Mouse (Mus musculus) heart, adult 18-20 months (tissue): ENCODE results near the gene Tex45. TPM values are rescaled to one million over a fixed set of nuclear protein-coding genes. Genes with fewer than 3 reads are reported as not detected.

Source experiments
- DNase-seq, 2 experiments: peaks; one replicate each; pipeline ENCODE4 v3.0.0; 2021 to 2022; ENCODE audit warnings: mixed read lengths in 1 of 2
- total RNA-seq, 2 experiments: library from RNA; stranded (reverse); gene quantifications; 2 replicates each; pipeline ENCODE4 v1.2.3; 2021

Tex45 gene
- total RNA-seq, 2 experiments from 2014 or later: not detected

DNA sequence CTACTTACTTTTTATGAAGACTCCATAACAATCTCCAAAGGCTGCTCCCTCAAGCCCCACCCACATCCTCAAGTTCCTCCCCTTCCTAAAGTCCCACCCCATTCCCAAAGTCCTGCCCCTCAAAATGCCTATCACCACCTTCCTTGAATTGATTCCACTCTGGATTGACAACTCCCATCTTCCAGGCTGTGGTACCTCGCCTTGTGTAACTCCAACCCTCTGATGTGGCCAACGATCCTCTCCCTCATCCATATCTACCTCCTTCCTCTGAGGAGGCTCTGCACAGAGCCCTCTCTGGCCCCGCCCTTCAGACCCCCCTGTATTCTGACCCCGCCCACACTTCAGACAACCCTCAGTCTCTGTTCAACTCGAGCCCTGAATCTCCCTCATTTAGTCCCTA is 14.5 kb downstream of the Tex45 start:
- no peak for DNase-seq

- DNase-seq: peak; percentile 73 to 84
Measured at GRCm38 (mm10) chr8:3492901-3493844, 22.5 kb downstream of the Tex45 start, which contains the start of gene Zfp358. Zfp358 (plus strand) TSS chr8:3493138.

DNA sequence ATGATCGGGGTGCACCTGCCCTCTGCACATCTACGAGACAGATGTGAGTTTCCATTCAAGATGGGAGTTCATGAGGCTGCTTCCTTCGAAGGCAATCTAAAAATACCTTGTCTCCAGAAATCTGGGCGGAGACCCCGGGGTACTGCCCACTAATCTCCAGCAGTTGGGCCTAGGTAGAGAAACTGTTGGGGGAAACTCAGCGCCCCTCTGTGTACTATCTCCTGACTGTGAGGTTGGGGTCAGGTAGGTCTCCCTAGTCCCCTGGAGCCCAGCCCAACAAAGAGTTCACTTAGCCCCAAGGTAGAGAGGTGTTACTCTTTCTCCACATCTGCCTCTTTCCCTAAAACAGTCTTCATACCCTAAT is 23.2 kb downstream of the Tex45 start:
- DNase-seq: no peak

GRCm38 (mm10) chr8:3495578-3496427 is 25.1 kb downstream of the Tex45 start:
- no peak for DNase-seq

DNA sequence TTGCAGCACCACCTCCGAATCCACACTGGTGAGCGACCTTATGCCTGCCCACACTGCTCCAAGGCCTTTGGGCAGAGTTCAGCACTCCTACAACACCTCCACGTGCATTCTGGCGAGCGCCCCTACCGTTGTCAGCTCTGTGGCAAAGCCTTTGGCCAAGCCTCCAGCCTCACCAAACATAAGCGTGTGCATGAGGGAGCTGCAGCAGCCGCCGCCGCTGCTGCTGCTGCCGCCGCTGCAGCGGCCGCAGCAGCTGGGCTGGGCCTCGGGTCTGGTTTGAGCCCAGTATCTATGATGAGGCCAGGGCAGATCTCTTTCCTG is 25.7 kb downstream of the Tex45 start:
- no peak for DNase-seq

GRCm38 (mm10) chr8:3498583-3498982 is 27.9 kb downstream of the Tex45 start:
- no peak for DNase-seq

GRCm38 (mm10) chr8:3499751-3500150 is 29.1 kb downstream of the Tex45 start:
- no peak for DNase-seq

DNA sequence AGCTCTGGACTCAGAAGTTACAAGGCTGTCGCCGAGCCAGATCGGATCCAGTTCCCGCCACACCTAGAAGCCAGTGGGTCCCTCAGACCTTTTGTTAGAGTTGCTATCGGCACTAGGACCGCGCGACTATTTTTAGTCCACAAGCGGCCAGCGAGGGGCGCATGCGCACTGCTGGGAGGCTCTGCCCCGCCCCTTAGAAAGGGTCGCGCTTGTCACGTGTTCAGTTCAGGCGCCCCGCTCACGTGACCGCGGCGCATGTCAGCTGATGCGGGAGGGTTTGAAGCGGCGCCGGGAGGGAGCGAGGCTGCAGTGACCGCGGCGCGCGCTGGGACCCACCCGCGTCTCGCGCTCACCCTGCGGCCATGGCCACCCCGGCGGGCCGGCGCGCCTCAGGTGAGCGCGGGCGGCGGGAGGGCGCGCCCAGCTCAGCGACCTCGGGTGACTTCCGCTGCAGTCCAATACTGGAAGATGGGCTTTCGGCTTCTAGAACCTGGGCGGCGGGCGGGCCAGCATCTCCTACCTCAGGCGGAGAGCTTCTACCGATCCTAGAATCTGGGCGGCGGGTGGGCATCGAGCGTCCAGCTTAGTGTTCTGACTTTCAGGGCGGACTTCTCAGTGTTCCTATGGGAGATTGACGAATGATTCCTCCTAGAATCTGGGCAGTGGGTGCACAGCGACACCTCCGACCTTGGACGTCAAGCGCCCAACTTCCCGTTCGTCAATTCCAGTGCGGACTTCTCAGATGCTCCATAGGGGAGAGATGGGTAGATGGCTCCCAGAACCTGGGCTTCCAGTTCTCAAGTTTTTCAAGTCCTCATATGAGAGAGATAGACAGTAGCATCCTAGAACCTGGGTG is 29.8 kb downstream of the Tex45 start, which contains the start of gene Mcoln1:
Gene Mcoln1 (plus strand): TSS at position 223 of the 856 bp plus-strand sequence.
- peak; percentile 98 for DNase-seq

DNA sequence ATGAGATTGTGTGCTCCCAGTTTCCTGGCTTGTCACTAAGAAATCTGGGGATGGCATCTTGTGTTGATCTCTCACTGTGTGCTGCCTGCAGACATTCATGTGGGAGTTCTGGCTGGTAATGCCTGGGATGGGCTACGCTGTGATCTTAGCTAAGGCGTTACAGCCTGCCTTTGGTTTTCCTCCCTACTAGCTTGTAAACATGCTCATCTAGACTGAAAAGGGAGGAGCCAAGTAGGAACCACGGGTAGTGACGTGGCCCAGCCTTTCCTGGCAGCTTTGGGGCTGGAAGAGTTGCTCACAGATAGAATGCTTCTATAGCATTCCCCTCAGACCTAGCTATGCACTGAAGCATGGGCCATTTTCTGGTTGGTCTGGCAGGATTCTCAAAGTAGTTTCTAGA is 31.6 kb downstream of the Tex45 start:
- DNase-seq: peak in 1 of 2 experiments; percentile 30

DNA sequence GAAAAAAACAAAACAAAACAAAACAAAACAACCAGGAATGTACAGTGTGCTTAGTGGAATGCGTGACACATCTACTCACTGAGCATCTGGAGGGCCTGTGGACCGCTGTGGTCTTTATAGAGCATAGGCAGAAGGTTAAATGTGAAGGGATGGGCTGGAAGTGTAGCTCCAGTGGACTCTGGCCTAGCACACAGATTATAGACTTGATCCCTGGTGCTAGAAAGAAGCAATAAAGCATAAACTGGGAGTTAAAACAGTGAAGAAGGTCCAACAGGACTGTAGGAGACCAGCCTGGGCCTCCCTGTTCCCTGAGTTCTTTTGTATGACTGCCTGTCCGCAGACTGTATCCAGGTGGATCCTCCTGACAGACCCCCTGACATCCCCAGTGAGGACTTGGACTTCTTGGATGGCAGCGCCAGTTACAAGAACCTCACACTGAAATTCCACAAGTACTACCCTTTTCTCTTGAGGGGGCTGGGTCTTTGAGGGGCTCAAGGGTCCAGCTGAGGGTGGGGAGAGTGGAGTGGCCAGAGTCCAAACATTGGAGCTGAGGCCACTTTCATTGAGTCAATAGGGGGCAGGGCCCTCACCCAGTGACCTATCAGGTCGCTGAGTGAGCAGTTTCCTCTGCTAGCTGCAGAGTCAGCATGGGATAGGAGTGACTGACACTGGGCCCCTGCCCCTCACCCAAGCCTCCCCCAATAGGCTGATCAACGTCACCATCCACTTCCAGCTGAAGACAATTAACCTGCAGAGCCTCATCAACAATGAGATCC is 37.5 kb downstream of the Tex45 start:
- DNase-seq: no peak

DNA sequence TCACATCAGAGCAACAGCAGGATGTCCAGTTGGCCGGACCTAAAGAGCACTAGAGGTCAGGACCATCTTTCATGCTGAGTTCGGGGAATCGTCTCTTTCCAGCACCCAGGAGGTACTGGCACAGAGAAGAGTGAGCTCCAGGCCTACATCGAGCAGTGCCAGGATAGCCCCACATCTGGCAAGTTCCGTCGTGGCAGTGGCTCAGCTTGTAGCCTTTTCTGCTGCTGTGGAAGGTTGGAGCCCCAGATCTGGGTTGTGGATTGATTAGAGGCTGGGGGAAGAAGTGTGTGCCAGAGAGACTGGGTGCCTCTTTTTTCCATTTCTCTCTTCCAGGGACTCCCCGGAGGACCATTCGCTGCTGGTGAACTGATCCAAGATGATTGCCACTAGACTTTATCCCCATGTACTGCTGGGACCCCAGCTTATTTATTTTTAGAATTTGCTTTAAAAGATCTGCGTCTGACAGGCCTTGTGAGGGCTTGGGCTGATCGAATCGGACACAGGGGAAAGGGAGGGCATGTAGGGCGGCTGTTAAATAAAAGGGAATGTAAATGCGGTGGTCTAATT is 44.1 kb downstream of the Tex45 start:
- no peak for DNase-seq

- DNase-seq: peak; percentile 93 to 95
Measured at GRCm38 (mm10) chr8:3515260-3515671, 44.6 kb downstream of the Tex45 start, which contains the start of gene Pnpla6. Pnpla6 (plus strand) TSS chr8:3515384.

DNA sequence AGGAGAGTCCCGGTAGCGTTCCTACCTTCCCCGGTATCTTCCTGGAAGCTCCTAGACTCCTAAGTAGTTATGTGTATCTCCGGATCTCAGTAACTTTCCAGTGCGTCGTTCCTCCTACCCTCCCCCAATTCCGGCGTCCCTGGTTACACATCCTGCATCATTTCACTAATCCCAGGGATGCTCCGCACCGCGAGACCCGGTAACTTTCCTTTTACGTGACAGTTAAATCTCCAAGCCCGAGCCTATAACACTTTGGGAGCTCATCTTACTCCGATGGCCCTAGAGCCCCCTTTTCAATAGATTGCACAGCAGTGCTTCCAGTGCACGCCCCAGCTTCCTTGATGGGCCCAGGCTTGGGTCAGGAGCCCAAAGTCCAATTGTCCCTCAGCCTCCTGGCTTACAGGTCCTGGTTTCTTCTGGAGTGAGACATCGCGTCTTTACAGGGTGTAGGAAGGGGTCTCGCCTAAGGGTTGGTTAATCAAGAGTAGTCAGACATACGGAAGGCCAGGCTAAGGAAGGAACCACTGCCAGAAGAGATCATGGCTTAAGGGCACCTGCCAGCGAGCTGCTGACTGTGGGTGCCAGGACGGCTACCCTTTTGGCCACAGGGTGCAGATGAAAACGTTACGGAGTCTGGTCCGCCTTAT is 45.2 kb downstream of the Tex45 start:
- DNase-seq: peak; percentile 55 to 65

- peak; percentile 97 for DNase-seq
Measured at GRCm38 (mm10) chr8:3516450-3517116, 45.9 kb downstream of the Tex45 start.

GRCm38 (mm10) chr8:3517117-3517495 is 46.4 kb downstream of the Tex45 start:
- peak; percentile 49 to 53 for DNase-seq

DNA sequence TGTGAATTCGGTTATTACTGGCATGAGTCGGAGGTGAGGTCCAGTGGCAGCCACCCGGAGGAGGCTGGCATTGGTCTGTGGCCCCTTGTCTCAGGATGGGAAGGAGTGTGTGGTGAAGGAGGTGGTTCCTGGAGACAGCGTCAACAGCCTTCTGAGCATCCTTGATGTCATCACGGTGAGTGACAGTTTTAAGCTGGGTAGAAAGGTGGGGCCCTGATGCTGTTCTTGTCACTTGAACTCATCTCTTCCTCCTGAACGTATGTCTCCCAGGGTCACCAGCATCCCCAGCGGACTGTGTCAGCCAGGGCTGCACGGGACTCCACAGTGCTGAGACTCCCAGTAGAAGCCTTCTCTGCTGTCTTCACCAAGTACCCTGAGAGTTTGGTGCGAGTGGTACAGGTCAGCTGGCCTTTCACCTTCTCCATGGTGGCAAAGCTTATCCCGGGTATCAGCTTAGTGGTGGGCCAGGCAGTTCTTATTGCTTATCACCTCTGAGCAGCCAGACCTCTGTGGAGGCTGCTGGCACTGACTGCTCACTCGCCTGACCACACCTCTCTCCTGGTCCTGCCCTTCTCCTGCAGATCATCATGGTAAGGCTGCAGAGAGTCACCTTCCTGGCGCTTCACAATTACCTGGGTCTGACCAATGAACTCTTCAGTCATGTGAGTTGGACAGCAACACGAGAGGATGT is 51.5 kb downstream of the Tex45 start:
- no peak for DNase-seq

DNA sequence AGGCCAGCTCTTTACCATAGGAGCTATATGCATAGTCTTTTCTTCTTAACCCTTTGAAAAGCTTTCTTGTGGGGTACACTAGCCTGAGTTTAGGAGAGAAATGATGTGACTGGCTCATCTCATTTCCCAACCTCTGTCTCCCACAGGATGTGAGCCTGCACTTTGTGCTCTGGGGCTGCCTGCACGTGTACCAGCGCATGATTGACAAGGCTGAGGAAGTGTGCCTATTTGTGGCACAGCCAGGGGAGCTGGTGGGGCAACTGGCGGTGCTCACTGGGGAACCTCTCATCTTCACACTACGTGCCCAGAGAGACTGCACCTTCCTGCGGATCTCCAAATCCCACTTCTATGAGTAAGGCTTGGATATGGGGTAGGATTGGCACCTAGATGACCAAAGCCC is 60.2 kb downstream of the Tex45 start:
- DNase-seq: no peak

GRCm38 (mm10) chr8:3531936-3532335 is 61.3 kb downstream of the Tex45 start:
- no peak for DNase-seq
